ENCODE assay signal across 8 mouse cellular contexts in genomic region chr15:98985240-98985981, GRCm38 (mm10). TPM values are rescaled to one million over a fixed set of nuclear protein-coding genes. Genes with fewer than 3 reads are reported as not detected.
A peak's percentile ranks its signal among the peaks of the same experiment; 100 is the strongest.
DNase-seq lines count a peak whose midpoint lies in the region; TF ChIP-seq lines count a peak whose summit lies in the region.

No protein-coding gene starts in this region.

- peaks cover 6% of the 10 kb centered on the region for H3K27me3 ChIP-seq in megakaryocyte, embryonic 14.5 days (replicated peaks)

- intact Hi-C loops in left cerebral cortex, postnatal 10 days (cut with DNase I), result loop anchor here (2.0 kb wide), 1 partner anchor 33 kb away; the partner anchor contains the start of genes Gm49450 and Tuba1a

- peak; percentile 93 for TF ChIP-seq POLR2A in cortical plate, adult 2 months (IDR thresholded peaks at IDR 0.05; ENCODE audit: extremely low read depth, insufficient read depth, low read length)

- no peaks in the 10 kb centered on the region for H3K9me3 ChIP-seq in megakaryocyte, embryonic 14.5 days

- DNase-seq in adrenal gland, adult (ENCODE audit: inconsistent age in 2 of 2, low spot score in 1 of 2), result peak; percentile 86 to 96
- DNase-seq in gastrocnemius, postnatal 10 days, result peak; percentile 61
- peak; percentile 93 for DNase-seq in induced T-regulatory cell, adult 2 months (ENCODE audit: low read depth)
- peak; percentile 73 to 82 for DNase-seq in left cerebral cortex, postnatal 10 days (ENCODE audit: extremely low spot score in 1 of 2, low spot score in 2 of 2)
- DNase-seq in right cerebral cortex, postnatal 14 days, result peak; percentile 63
- peak; percentile 78 to 81 for DNase-seq in urinary bladder, postnatal 36 days (ENCODE audit: low spot score in 2 of 2)

- H3K4me3 ChIP-seq in cortical plate, adult 2 months (ENCODE audit: insufficient read depth, low read length), result peak overlapping the region; percentile 54
- H3K4me3 ChIP-seq in megakaryocyte, embryonic 14.5 days (replicated peaks), result peak overlapping the region; percentile 94

- no peak for TF ChIP-seq CTCF in cortical plate, adult 2 months (IDR thresholded peaks at IDR 0.05; ENCODE audit: extremely low read depth, insufficient read depth, low read length)

- H3K36me3 ChIP-seq in megakaryocyte, embryonic 14.5 days (replicated peaks; ENCODE audit: low read length), result no peaks in the 10 kb centered on the region

- peaks cover 6% of the 10 kb centered on the region; the same call in 1 of the 2 replicates for H3K4me1 ChIP-seq in cortical plate, adult 2 months (ENCODE audit: control insufficient read depth, insufficient read depth, low read length)
- peaks cover 31% of the 10 kb centered on the region for H3K4me1 ChIP-seq in megakaryocyte, embryonic 14.5 days

- peak overlapping the region; percentile 93 for H3K27ac ChIP-seq in cortical plate, adult 2 months (ENCODE audit: insufficient read depth, low read length)

RNA-seq across cellular contexts. Expression of gene Tuba1a, which starts 31.9 kb away (rescaled TPM):
- polyA plus RNA-seq in cortical plate, adult 2 months (2012; rRNA removed), result 1,321 and 1,512 TPM in 2 replicates
- 100 to 1,000 TPM; 171 to 195 TPM for total RNA-seq in gastrocnemius, postnatal 10 days (2021)
- 1,000 to 10,000 TPM; 4,375 to 4,691 TPM for total RNA-seq in left cerebral cortex, postnatal 10 days (2021)
- 40.3 and 115 TPM in 2 replicates for polyA plus RNA-seq in megakaryocyte, embryonic 14.5 days (2012; ENCODE audit: insufficient read depth, low replicate concordance)

RNA-seq across cellular contexts. Expression of gene Gm49450, which starts 32.1 kb away (rescaled TPM):
- 0.35 and 0.55 TPM in 2 replicates for polyA plus RNA-seq in cortical plate, adult 2 months (2012; rRNA removed)
- total RNA-seq in gastrocnemius, postnatal 10 days (2021), result not detected
- not detected for total RNA-seq in left cerebral cortex, postnatal 10 days (2021)
- 2.5 and 169 TPM in 2 replicates for polyA plus RNA-seq in megakaryocyte, embryonic 14.5 days (2012; ENCODE audit: insufficient read depth, low replicate concordance)

RNA-seq across cellular contexts. Expression of gene Tuba1c, which starts 44.3 kb away (rescaled TPM):
- 5.5 and 7.1 TPM in 2 replicates for polyA plus RNA-seq in cortical plate, adult 2 months (2012; rRNA removed)
- total RNA-seq in gastrocnemius, postnatal 10 days (2021), result 10 to 100 TPM; 31.9 to 39.8 TPM
- 100 to 1,000 TPM; 255 to 292 TPM for total RNA-seq in left cerebral cortex, postnatal 10 days (2021)
- polyA plus RNA-seq in megakaryocyte, embryonic 14.5 days (2012; ENCODE audit: insufficient read depth, low replicate concordance), result 62.0 and 103 TPM in 2 replicates

RNA-seq across cellular contexts. Expression of gene Tuba1b, which starts 51.0 kb away (rescaled TPM):
- polyA plus RNA-seq in cortical plate, adult 2 months (2012; rRNA removed), result 1,160 and 1,231 TPM in 2 replicates
- 100 to 1,000 TPM; 188 to 204 TPM for total RNA-seq in gastrocnemius, postnatal 10 days (2021)
- total RNA-seq in left cerebral cortex, postnatal 10 days (2021), result 1,000 to 10,000 TPM in 1 of 2 experiments, 100 to 1,000 TPM in 1; 986 to 1,032 TPM
- 19.4 and 182 TPM in 2 replicates for polyA plus RNA-seq in megakaryocyte, embryonic 14.5 days (2012; ENCODE audit: insufficient read depth, low replicate concordance)

Comparison
In these comparisons a context has a peak if more than half of its experiments do, and no peak if none do; other contexts are left out.
1. Peak in every context shown above with its lines: DNase-seq, H3K4me3 ChIP-seq and H3K27ac ChIP-seq.
2. RNA of gene Tuba1a, which starts 31.9 kb away (total RNA-seq): 4,375 to 4,691 TPM in left cerebral cortex, postnatal 10 days; 171 to 195 TPM in gastrocnemius, postnatal 10 days; every median in the first group is over 10 times any median in the second.
3. RNA of gene Tuba1c, which starts 44.3 kb away (total RNA-seq): 255 to 292 TPM in left cerebral cortex, postnatal 10 days; 31.9 to 39.8 TPM in gastrocnemius, postnatal 10 days; every median in the first group is over 4 times any median in the second.